Mouse (Mus musculus) olfactory bulb, adult 2 months (tissue): ENCODE measurements around the gene Hmg20b.

ENCODE experiments used
- CTCF ChIP-seq: fragments of 200-500 bp; IDR thresholded peaks from 2 replicates; pipeline ENCODE4 v1.5.1; 2012; ENCODE audit warnings: low read depth, mild to moderate bottlenecking, low read length, moderate library complexity; ENCODE audit not compliant: insufficient read depth
- POLR2A ChIP-seq: fragments of 200-500 bp; IDR thresholded peaks from 2 replicates; pipeline ENCODE4 v1.6.1; 2012; ENCODE audit warnings: mild to moderate bottlenecking, low read depth, low read length, moderate library complexity; ENCODE audit not compliant: insufficient read depth

GRCm38 (mm10) chr10:81358841-81359240, 8.6 kb upstream of the Hmg20b start:
- TF ChIP-seq CTCF (no peak), POLR2A (no peak)
